Mouse (Mus musculus): ENCODE measurements around the gene Iqck. TPM values are rescaled to one million over a fixed set of nuclear protein-coding genes. Genes with fewer than 3 reads are reported as not detected.

Gene Iqck
- polyA plus RNA-seq, 1 experiment, result 1.1 TPM

GRCm38 (mm10) chr7:118904530-118904929 lies 49.0 kb downstream of the Iqck start:
- no peaks in the 10 kb centered on the region; the same call in 1 of the 2 replicates for H3K4me1 ChIP-seq (ENCODE audit: control insufficient read depth, insufficient read depth, low read length)
- no peak overlapping the region for H3K4me3 ChIP-seq (ENCODE audit: insufficient read depth, low read length)
- no peak for TF ChIP-seq CTCF (IDR thresholded peaks at IDR 0.05; ENCODE audit: borderline replicate concordance, insufficient read depth, low read length)
- TF ChIP-seq POLR2A (IDR thresholded peaks at IDR 0.05; ENCODE audit: low read depth, low read length), result no peak
- H3K27ac ChIP-seq (ENCODE audit: insufficient read depth, low read length), result no peak overlapping the region

- Histone ChIP-seq H3K4me1 (ENCODE audit: control insufficient read depth, insufficient read depth, low read length) (no peaks in the 10 kb centered on the region; the same call in 1 of the 2 replicates), H3K4me3 (ENCODE audit: insufficient read depth, low read length) (no peak overlapping the region), H3K27ac (ENCODE audit: insufficient read depth, low read length) (no peak overlapping the region)
- TF ChIP-seq POLR2A (IDR thresholded peaks at IDR 0.05; ENCODE audit: low read depth, low read length) (no peak), CTCF (IDR thresholded peaks at IDR 0.05; ENCODE audit: borderline replicate concordance, insufficient read depth, low read length) (no peak)
Observed at GRCm38 (mm10) chr7:118908961-118909515, 53.5 kb downstream of the Iqck start.

GRCm38 (mm10) chr7:118910464-118910863 lies 54.9 kb downstream of the Iqck start:
- no peaks in the 10 kb centered on the region; the same call in 1 of the 2 replicates for H3K4me1 ChIP-seq (ENCODE audit: control insufficient read depth, insufficient read depth, low read length)
- H3K27ac ChIP-seq (ENCODE audit: insufficient read depth, low read length), result no peak overlapping the region
- TF ChIP-seq CTCF (IDR thresholded peaks at IDR 0.05; ENCODE audit: borderline replicate concordance, insufficient read depth, low read length), result no peak
- TF ChIP-seq POLR2A (IDR thresholded peaks at IDR 0.05; ENCODE audit: low read depth, low read length), result no peak
- no peak overlapping the region for H3K4me3 ChIP-seq (ENCODE audit: insufficient read depth, low read length)

- no peak overlapping the region for H3K27ac ChIP-seq (ENCODE audit: insufficient read depth, low read length)
- H3K4me3 ChIP-seq (ENCODE audit: insufficient read depth, low read length), result no peak overlapping the region
- no peaks in the 10 kb centered on the region; the same call in 1 of the 2 replicates for H3K4me1 ChIP-seq (ENCODE audit: control insufficient read depth, insufficient read depth, low read length)
- no peak for TF ChIP-seq CTCF (IDR thresholded peaks at IDR 0.05; ENCODE audit: borderline replicate concordance, insufficient read depth, low read length)
- no peak for TF ChIP-seq POLR2A (IDR thresholded peaks at IDR 0.05; ENCODE audit: low read depth, low read length)
Observed at GRCm38 (mm10) chr7:118911170-118911569, 55.6 kb downstream of the Iqck start.

DNA sequence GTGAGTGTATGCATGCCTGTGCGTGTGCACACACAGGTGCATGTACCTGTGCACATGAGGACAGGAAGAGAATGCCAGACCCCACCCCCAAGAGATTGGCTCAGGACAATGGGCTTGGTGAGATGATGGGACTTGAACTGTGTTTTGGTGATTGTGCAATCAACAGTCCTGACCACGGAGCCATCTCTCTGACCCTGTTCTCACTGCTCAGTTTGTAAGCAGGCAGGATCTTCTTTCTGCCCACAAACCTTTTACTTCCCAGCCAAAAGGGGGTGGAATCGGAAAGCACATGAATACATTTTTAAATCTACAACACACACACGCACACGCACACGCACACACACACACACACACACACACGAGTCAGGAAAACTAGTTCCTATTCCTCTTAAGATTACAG lies 56.0 kb downstream of the Iqck start:
- Histone ChIP-seq H3K27ac (ENCODE audit: insufficient read depth, low read length) (no peak overlapping the region), H3K4me3 (ENCODE audit: insufficient read depth, low read length) (no peak overlapping the region), H3K4me1 (ENCODE audit: control insufficient read depth, insufficient read depth, low read length) (no peaks in the 10 kb centered on the region; the same call in 1 of the 2 replicates)
- TF ChIP-seq CTCF (IDR thresholded peaks at IDR 0.05; ENCODE audit: borderline replicate concordance, insufficient read depth, low read length) (no peak), POLR2A (IDR thresholded peaks at IDR 0.05; ENCODE audit: low read depth, low read length) (no peak)

DNA sequence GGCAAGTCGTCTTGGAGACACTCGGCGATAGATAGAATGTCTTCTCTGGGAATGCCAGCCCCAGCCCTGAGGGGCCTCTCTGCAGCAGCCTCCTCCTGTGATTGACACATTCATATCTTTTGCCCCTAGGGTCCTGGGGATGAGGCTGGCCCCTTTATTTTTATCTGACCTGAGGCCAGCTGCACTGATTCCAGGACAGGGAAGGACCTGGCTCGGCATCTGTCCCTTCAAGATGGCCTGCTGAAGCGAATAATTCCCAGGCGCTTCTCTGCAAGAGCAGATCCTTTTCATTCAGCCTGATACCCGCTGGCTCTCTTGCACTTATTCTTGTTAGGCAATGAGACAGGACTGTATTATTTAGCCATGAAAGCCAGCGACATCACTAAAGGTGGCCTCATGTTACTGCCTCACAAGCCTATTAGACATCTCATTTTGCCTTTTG lies 56.5 kb downstream of the Iqck start:
- Histone ChIP-seq H3K4me3 (ENCODE audit: insufficient read depth, low read length) (no peak overlapping the region), H3K27ac (ENCODE audit: insufficient read depth, low read length) (no peak overlapping the region), H3K4me1 (ENCODE audit: control insufficient read depth, insufficient read depth, low read length) (no peaks in the 10 kb centered on the region; the same call in 1 of the 2 replicates)
- TF ChIP-seq CTCF (IDR thresholded peaks at IDR 0.05; ENCODE audit: borderline replicate concordance, insufficient read depth, low read length) (no peak), POLR2A (IDR thresholded peaks at IDR 0.05; ENCODE audit: low read depth, low read length) (no peak)

DNA sequence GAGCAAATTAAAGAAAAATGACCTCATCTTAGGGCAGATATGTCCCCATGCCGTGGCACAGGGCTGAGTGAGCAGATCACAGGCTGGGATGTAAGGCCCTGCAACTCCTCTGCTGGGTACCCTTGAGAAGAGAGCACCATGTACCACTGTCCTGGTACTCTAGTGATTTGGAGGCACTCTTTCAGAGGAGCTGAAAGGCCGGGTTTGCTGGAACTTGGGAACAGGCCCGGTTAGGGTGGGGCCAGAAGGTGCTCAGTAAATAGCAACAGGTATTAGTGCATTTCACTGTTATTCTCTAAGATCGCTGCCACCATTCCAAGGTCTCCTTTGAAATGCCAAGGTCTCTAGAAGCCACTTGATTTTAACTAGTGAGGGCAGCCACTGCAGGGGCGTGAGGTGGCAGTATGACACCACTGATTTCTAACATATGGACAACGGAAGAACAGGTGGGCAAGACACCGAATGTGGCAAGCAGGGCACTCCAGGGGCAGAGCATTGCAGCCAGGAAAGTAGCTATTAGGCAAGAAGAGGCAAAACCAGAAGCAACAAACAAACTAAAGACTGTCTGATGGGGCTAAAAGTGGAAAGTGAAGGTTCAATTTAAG lies 59.1 kb downstream of the Iqck start:
- Histone ChIP-seq H3K4me1 (ENCODE audit: control insufficient read depth, insufficient read depth, low read length) (no peaks in the 10 kb centered on the region), H3K4me3 (ENCODE audit: insufficient read depth, low read length) (no peak overlapping the region), H3K27ac (ENCODE audit: insufficient read depth, low read length) (no peak overlapping the region)
- TF ChIP-seq POLR2A (IDR thresholded peaks at IDR 0.05; ENCODE audit: low read depth, low read length) (no peak), CTCF (IDR thresholded peaks at IDR 0.05; ENCODE audit: borderline replicate concordance, insufficient read depth, low read length) (no peak)

DNA sequence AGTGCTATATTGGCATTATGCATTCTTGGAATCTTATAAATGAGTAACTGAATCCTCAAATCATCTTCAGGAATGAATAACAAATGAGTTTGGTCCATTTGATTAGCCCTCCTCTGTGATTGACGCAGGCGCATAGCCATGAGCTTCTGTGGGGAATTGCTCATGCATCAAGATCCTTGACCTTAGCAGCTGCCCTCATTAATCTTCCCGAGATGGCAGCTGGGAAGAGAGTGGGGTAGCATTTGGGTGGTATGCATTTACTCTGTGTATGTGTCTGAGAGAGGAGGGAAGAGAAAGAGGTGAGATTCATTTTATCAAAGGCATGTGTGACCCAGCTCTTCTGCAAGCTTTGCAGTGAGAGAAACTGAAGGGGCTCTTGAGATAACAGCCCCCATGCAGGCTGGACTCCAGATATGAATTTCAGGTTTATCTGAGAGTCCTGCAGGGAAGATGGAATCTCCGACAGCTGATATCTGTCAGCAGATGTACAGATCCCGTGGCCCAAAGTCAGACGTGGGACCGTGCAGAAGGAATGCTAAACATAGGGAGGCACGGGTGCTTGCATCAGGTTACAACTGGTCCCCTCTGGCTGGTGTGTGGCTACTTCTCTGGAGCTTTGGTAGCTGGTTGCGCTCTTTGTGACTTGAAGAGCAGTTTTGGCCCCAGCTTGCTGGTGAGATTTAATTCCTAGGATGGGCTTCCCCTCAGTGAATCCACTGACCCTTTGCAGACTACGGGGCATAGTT lies 63.9 kb downstream of the Iqck start:
- no peak overlapping the region for H3K27ac ChIP-seq (ENCODE audit: insufficient read depth, low read length)
- no peak overlapping the region for H3K4me3 ChIP-seq (ENCODE audit: insufficient read depth, low read length)
- no peak for TF ChIP-seq CTCF (IDR thresholded peaks at IDR 0.05; ENCODE audit: borderline replicate concordance, insufficient read depth, low read length)
- no peak for TF ChIP-seq POLR2A (IDR thresholded peaks at IDR 0.05; ENCODE audit: low read depth, low read length)
- no peaks in the 10 kb centered on the region for H3K4me1 ChIP-seq (ENCODE audit: control insufficient read depth, insufficient read depth, low read length)

GRCm38 (mm10) chr7:118922441-118923202 lies 67.1 kb downstream of the Iqck start:
- Histone ChIP-seq H3K4me1 (ENCODE audit: control insufficient read depth, insufficient read depth, low read length) (no peaks in the 10 kb centered on the region), H3K27ac (ENCODE audit: insufficient read depth, low read length) (no peak overlapping the region), H3K4me3 (ENCODE audit: insufficient read depth, low read length) (no peak overlapping the region)
- TF ChIP-seq POLR2A (IDR thresholded peaks at IDR 0.05; ENCODE audit: low read depth, low read length) (no peak), CTCF (IDR thresholded peaks at IDR 0.05; ENCODE audit: borderline replicate concordance, insufficient read depth, low read length) (no peak)
